Mouse (Mus musculus) MEL (cell line): ENCODE data around the gene Nr3c2. TPM values are rescaled to one million over a fixed set of nuclear protein-coding genes. Genes with fewer than 3 reads are reported as not detected.

Experiments
- DNase-seq: peaks from one replicate; pipeline ENCODE4 v3.0.0; 2011; ENCODE audit warnings: low read depth, low spot score
- H3K27ac ChIP-seq: 2 replicates; pipeline ENCODE4 v1.5.1; 2012; ENCODE audit warnings: low read depth, mild to moderate bottlenecking, control low read depth, low read length, moderate library complexity; ENCODE audit not compliant: control insufficient read depth
- H3K27me3 ChIP-seq, 2 experiments: fragments of 150-350 bp in 1 of 2; sonication (generic) in 1 of 2; 2 replicates each; pipeline ENCODE4 v1.6.1; 2012; ENCODE audit warnings: low read length in 2 of 2, mild to moderate bottlenecking in 2 of 2, improper control_type of control experiment in 1 of 2, moderate library complexity in 1 of 2; ENCODE audit not compliant: insufficient read depth in 2 of 2, control insufficient read depth in 1 of 2
- H3K36me3 ChIP-seq, 2 experiments: 2 replicates each; pipeline ENCODE4 v1.6.1; 2012 to 2014; ENCODE audit warnings: low read length in 2 of 2, improper control_type of control experiment in 1 of 2, inconsistent platforms in 1 of 2, mild to moderate bottlenecking in 1 of 2; ENCODE audit not compliant: insufficient read depth in 2 of 2, control insufficient read depth in 1 of 2
- H3K4me1 ChIP-seq, 2 experiments: fragments of 150-350 bp in 1 of 2; sonication (generic) in 1 of 2; 2 replicates each; pipeline ENCODE4 v1.6.1; 2012; ENCODE audit warnings: low read length in 2 of 2, improper control_type of control experiment in 1 of 2, mild to moderate bottlenecking in 1 of 2; ENCODE audit not compliant: insufficient read depth in 2 of 2, control insufficient read depth in 1 of 2
- H3K4me3 ChIP-seq, 2 experiments: fragments of 150-350 bp in 1 of 2; sonication (generic) in 1 of 2; 2 replicates each; pipeline ENCODE4 v1.5.1; 2012; ENCODE audit warnings: low read depth in 2 of 2, low read length in 2 of 2, mild to moderate bottlenecking in 2 of 2, moderate library complexity in 2 of 2, control low read depth in 1 of 2, improper control_type of control experiment in 1 of 2; ENCODE audit not compliant: control insufficient read depth in 1 of 2, insufficient read depth in 1 of 2
- H3K79me2 ChIP-seq: 2 replicates; pipeline ENCODE4 v1.6.1; 2012; ENCODE audit warnings: mild to moderate bottlenecking, low read length, moderate library complexity; ENCODE audit not compliant: control insufficient read depth, poor library complexity, insufficient read depth
- H3K9ac ChIP-seq: 2 replicates; pipeline ENCODE4 v1.6.1; 2012; ENCODE audit warnings: low read depth, mild to moderate bottlenecking, control low read depth, low read length, moderate library complexity; ENCODE audit not compliant: control insufficient read depth, poor library complexity, severe bottlenecking
- H3K9me3 ChIP-seq: fragments of 150-350 bp; sonication (generic); replicated peaks from 2 replicates; pipeline ENCODE4 v1.6.1; 2012; ENCODE audit warnings: mild to moderate bottlenecking, low read length, improper control_type of control experiment, moderate library complexity; ENCODE audit not compliant: insufficient read depth
- CHD2 ChIP-seq: IDR thresholded peaks from 2 replicates; pipeline ENCODE4 v1.6.1; 2011; ENCODE audit warnings: low read length, improper control_type of control experiment
- CTCF ChIP-seq, 3 experiments: IDR thresholded peaks in 2 of 3; conservative IDR thresholded peaks in 1 of 3; 2 replicates each; pipeline ENCODE4 v1.5.1; 2011 to 2012; ENCODE audit warnings: low read length in 3 of 3, low read depth in 2 of 3, mild to moderate bottlenecking in 2 of 3, improper control_type of control experiment in 1 of 3, inconsistent platforms in 1 of 3, mixed read lengths in 1 of 3, moderate library complexity in 1 of 3; ENCODE audit not compliant: control insufficient read depth in 1 of 3, insufficient read depth in 1 of 3, poor library complexity in 1 of 3, severe bottlenecking in 1 of 3
- E2F4 ChIP-seq: IDR thresholded peaks from 2 replicates; pipeline ENCODE4 v1.6.1; 2011; ENCODE audit warnings: low read depth, low read length, improper control_type of control experiment, borderline replicate concordance
- GATA1 ChIP-seq: IDR thresholded peaks from 2 replicates; pipeline ENCODE4 v1.6.1; 2011; ENCODE audit warnings: low read depth, low read length, improper control_type of control experiment
- HCFC1 ChIP-seq: IDR thresholded peaks from 2 replicates; pipeline ENCODE4 v1.6.1; 2012; ENCODE audit warnings: low read depth, mild to moderate bottlenecking, inconsistent platforms, low read length, improper control_type of control experiment, moderate library complexity
- JUND ChIP-seq: IDR thresholded peaks from 2 replicates; pipeline ENCODE4 v1.6.1; 2011; ENCODE audit warnings: low read depth, mild to moderate bottlenecking, improper control_type of control experiment, low read length
- MEF2A ChIP-seq: IDR thresholded peaks from 2 replicates; pipeline ENCODE4 v1.6.1; 2014; ENCODE audit warnings: low read depth, mild to moderate bottlenecking, inconsistent platforms, low read length, improper control_type of control experiment; ENCODE audit not compliant: poor library complexity, insufficient replicate concordance, severe bottlenecking; ENCODE audit errors: extremely low read depth
- MYB ChIP-seq: IDR thresholded peaks from 2 replicates; pipeline ENCODE4 v1.6.1; 2011; ENCODE audit warnings: mild to moderate bottlenecking, low read depth, low read length, improper control_type of control experiment
- MYC ChIP-seq: IDR thresholded peaks from 2 replicates; pipeline ENCODE4 v1.6.1; 2011; ENCODE audit warnings: low read depth, mild to moderate bottlenecking, low read length, improper control_type of control experiment, moderate library complexity
- POLR2AphosphoS2 ChIP-seq: IDR thresholded peaks from 2 replicates; pipeline ENCODE4 v1.6.1; 2011; ENCODE audit warnings: low read length, improper control_type of control experiment
- RCOR1 ChIP-seq: IDR thresholded peaks from 2 replicates; pipeline ENCODE4 v1.6.1; 2012; ENCODE audit warnings: low read depth, mild to moderate bottlenecking, inconsistent platforms, low read length, improper control_type of control experiment
- SIN3A ChIP-seq: IDR thresholded peaks from 2 replicates; pipeline ENCODE4 v1.6.1; 2012; ENCODE audit warnings: low read length, improper control_type of control experiment, inconsistent platforms
- TAL1 ChIP-seq: IDR thresholded peaks from 2 replicates; pipeline ENCODE4 v1.6.1; 2012; ENCODE audit warnings: mild to moderate bottlenecking, inconsistent platforms, low read length, moderate library complexity, mixed read lengths
- TBP ChIP-seq: IDR thresholded peaks from 2 replicates; pipeline ENCODE4 v1.8.0; 2011; ENCODE audit warnings: low read depth, low read length, improper control_type of control experiment
- TCF12 ChIP-seq: IDR thresholded peaks from 2 replicates; pipeline ENCODE4 v1.6.1; 2014; ENCODE audit warnings: low read depth, mild to moderate bottlenecking, inconsistent platforms, low read length, improper control_type of control experiment, moderate library complexity
- UBTF ChIP-seq: IDR thresholded peaks from 2 replicates; pipeline ENCODE4 v1.6.1; 2012; ENCODE audit warnings: low read depth, mild to moderate bottlenecking, inconsistent platforms, low read length, improper control_type of control experiment, moderate library complexity, borderline replicate concordance; ENCODE audit not compliant: insufficient read depth
- USF1 ChIP-seq: IDR thresholded peaks from 2 replicates; pipeline ENCODE4 v1.6.1; 2014; ENCODE audit warnings: low read depth, mild to moderate bottlenecking, inconsistent platforms, low read length, improper control_type of control experiment, moderate library complexity
- USF2 ChIP-seq, 2 experiments: IDR thresholded peaks; 2 replicates each; pipeline ENCODE4 v1.6.1; 2011 to 2012; ENCODE audit warnings: improper control_type of control experiment in 2 of 2, low read length in 2 of 2, borderline replicate concordance in 1 of 2, inconsistent platforms in 1 of 2, low read depth in 1 of 2, mild to moderate bottlenecking in 1 of 2; ENCODE audit not compliant: insufficient read depth in 1 of 2
- ZC3H11A ChIP-seq: IDR thresholded peaks from 2 replicates; pipeline ENCODE4 v1.6.1; 2012; ENCODE audit warnings: low read depth, mild to moderate bottlenecking, inconsistent platforms, low read length, improper control_type of control experiment
- ZKSCAN1 ChIP-seq: IDR thresholded peaks from 2 replicates; pipeline ENCODE4 v1.6.1; 2012; ENCODE audit warnings: low read depth, mild to moderate bottlenecking, inconsistent platforms, low read length, improper control_type of control experiment, moderate library complexity
- ZMIZ1 ChIP-seq: IDR thresholded peaks from 2 replicates; pipeline ENCODE4 v1.6.1; 2012; ENCODE audit warnings: low read depth, mild to moderate bottlenecking, inconsistent platforms, low read length, improper control_type of control experiment, moderate library complexity
- ZNF384 ChIP-seq: IDR thresholded peaks from 2 replicates; pipeline ENCODE4 v1.6.1; 2012; ENCODE audit warnings: low read depth, mild to moderate bottlenecking, inconsistent platforms, low read length, improper control_type of control experiment
- polyA plus RNA-seq, 2 experiments: library from polyadenylated mRNA; stranded (reverse) in 1 of 2; unstranded in 1 of 2; fragments of >175 nt in 1 of 2; fragments of >200 nt in 1 of 2; gene quantifications; 2 replicates each; pipeline versions ENCODE4 v1.2.1 to v1.2.4; 2012; ENCODE audit warnings: low replicate concordance in 2 of 2, low read depth in 1 of 2; ENCODE audit not compliant: insufficient read length in 2 of 2, insufficient read depth in 1 of 2, missing spikeins in 1 of 2
- total RNA-seq: library from RNA; depleted of rRNA; stranded (reverse); fragments of 300-350 nt; gene quantifications from 2 replicates; pipeline ENCODE4 v1.2.3, GENCODE M21; 2012

Nr3c2 gene
- total and polyA plus RNA-seq, 3 experiments, result 1.0 to 1.5 TPM; not detected in 1

DNA sequence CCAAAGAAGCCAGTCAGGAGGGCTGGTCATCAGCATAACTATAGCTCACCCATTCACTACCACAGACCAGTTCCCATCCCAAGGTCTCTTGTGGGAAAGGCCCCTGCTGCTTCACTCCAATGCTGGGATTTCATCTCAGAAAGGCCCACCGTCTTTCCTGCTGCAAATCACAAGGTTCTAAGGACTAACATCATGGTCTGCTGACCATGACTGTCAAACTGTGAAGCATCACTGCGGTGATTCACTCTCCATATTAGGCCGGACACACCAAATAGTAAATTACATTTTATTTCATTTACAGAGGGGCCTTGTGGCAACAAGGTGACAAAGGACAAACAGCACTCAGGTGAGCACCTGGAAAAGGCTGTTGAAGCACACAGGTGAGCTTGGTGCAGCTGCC is 350.9 kb downstream of the Nr3c2 start:
- no peaks in the 10 kb centered on the region for H3K79me2 ChIP-seq
- TF ChIP-seq MEF2A (no peak), UBTF (no peak), TCF12 (no peak), POLR2AphosphoS2 (no peak), ZKSCAN1 (no peak), ZC3H11A (no peak), USF1 (no peak), RCOR1 (no peak), TBP (no peak), MYC (no peak), HCFC1 (no peak), JUND (no peak), E2F4 (no peak), CHD2 (no peak)
- H3K4me3 ChIP-seq, result no peak overlapping the region
- H3K36me3 ChIP-seq, result no peaks in the 10 kb centered on the region; a peak in 1 of 4 replicates
- no peaks in the 10 kb centered on the region for H3K4me1 ChIP-seq
- no peak overlapping the region for H3K9ac ChIP-seq
- H3K27me3 ChIP-seq, result no peaks in the 10 kb centered on the region
- DNase-seq, result no peak
- no peak overlapping the region for H3K27ac ChIP-seq
- H3K9me3 ChIP-seq, result no peaks in the 10 kb centered on the region

DNA sequence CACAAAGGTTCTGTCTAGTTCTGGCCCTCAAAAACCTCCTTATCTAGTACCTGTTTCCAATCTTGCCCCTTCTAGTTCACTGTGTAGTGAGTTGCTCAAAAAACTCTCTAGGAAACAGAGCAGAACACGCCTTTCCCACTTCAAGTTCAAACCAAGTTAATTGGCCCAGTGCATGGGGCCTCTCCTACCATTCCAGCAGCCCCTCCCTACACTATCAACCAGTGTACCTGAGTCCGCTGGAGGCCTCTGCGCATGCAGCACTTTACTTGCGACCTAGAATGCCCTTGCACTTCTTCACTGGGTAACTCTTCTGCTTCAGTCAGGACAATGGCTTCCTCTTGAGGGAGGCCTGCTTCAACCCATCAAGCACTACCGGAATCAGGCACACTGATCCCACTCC is 351.9 kb downstream of the Nr3c2 start:
- H3K4me3 ChIP-seq, result no peak overlapping the region
- no peaks in the 10 kb centered on the region for H3K27me3 ChIP-seq
- no peak overlapping the region for H3K9ac ChIP-seq
- no peak for TF ChIP-seq JUND
- no peak for TF ChIP-seq ZC3H11A
- no peak for TF ChIP-seq UBTF
- no peak for TF ChIP-seq MYB
- no peak for TF ChIP-seq USF2 (IDR thresholded peaks at IDR 0.05; ENCODE audit: borderline replicate concordance in 1 of 2, insufficient read depth in 1 of 2, low read depth in 1 of 2, low read length in 2 of 2)
- TF ChIP-seq TAL1, result no peak
- no peak for TF ChIP-seq CTCF (IDR thresholded peaks at IDR 0.05 in 2 of 3, conservative IDR thresholded peaks at IDR 0.05 in 1 of 3; ENCODE audit: control insufficient read depth in 1 of 3, insufficient read depth in 1 of 3, low read depth in 2 of 3, low read length in 3 of 3, poor library complexity in 1 of 3, severe bottlenecking in 1 of 3)
- TF ChIP-seq MEF2A, result no peak
- TF ChIP-seq MYC, result no peak
- TF ChIP-seq SIN3A, result no peak
- no peak for TF ChIP-seq USF1
- no peak for TF ChIP-seq E2F4
- TF ChIP-seq TBP, result no peak
- no peak for TF ChIP-seq GATA1
- no peak for TF ChIP-seq RCOR1
- TF ChIP-seq POLR2AphosphoS2, result no peak
- no peak for TF ChIP-seq ZMIZ1
- no peak for TF ChIP-seq ZNF384
- no peak for TF ChIP-seq TCF12
- H3K27ac ChIP-seq, result no peak overlapping the region
- H3K36me3 ChIP-seq, result no peaks in the 10 kb centered on the region; a peak in 1 of 4 replicates
- no peaks in the 10 kb centered on the region for H3K9me3 ChIP-seq
- no peaks in the 10 kb centered on the region for H3K4me1 ChIP-seq
- DNase-seq, result no peak
- H3K79me2 ChIP-seq, result no peaks in the 10 kb centered on the region
